Mouse (Mus musculus): ENCODE data around the gene Krtap3-2. TPM values are rescaled to one million over a fixed set of nuclear protein-coding genes. Genes with fewer than 3 reads are reported as not detected.
"Not testable (repeated sequence)": the region's sequence is repeated elsewhere in the genome, so short reads cannot be mapped to it uniquely, and the experiment has no call there.

Gene Krtap3-2
- polyA plus RNA-seq (2015; fragmentation: Nextera tagmentation; extraction: Ambion mirVana) = not detected in 2 replicates

GRCm38 (mm10) chr11:99556753-99557152 lies at the start of gene Krtap3-2:
Gene Krtap3-2, minus strand, starts transcription at chr11:99556853.
- no peak within 1 kb of the TSS for H3K9ac ChIP-seq (ENCODE audit: low read depth, low read length)
- H3K4me3 ChIP-seq (ENCODE audit: low read depth, low read length) = no peak within 1 kb of the TSS
- no peak for ATAC-seq
- H3K36me3 ChIP-seq (ENCODE audit: control insufficient read depth, insufficient read depth, low read length) = no peaks in the 10 kb centered on the region
- WGBS = 92% methylated on average over 2 of the region's 2 CpGs
- no peaks in the 10 kb centered on the region for H3K27me3 ChIP-seq (ENCODE audit: control insufficient read depth, insufficient read depth, low read depth, low read length)
- H3K9me3 ChIP-seq (replicated peaks; ENCODE audit: control insufficient read depth, low read length, poor library complexity, severe bottlenecking) = no peaks in the 10 kb centered on the region
- no peaks in the 10 kb centered on the region for H3K4me1 ChIP-seq (ENCODE audit: control insufficient read depth, insufficient read depth, low read length)
- no peak within 1 kb of the TSS for H3K4me2 ChIP-seq (ENCODE audit: low read length)
- H3K27ac ChIP-seq (ENCODE audit: low read length) = no peak within 1 kb of the TSS

- 85% methylated on average over 1 of the region's 1 CpGs for WGBS
- ATAC-seq; H3K9ac ChIP-seq (ENCODE audit: low read depth, low read length); H3K4me2 ChIP-seq (ENCODE audit: low read length); H3K36me3 ChIP-seq (ENCODE audit: control insufficient read depth, insufficient read depth, low read length); H3K4me3 ChIP-seq (ENCODE audit: low read depth, low read length); H3K9me3 ChIP-seq (replicated peaks; ENCODE audit: control insufficient read depth, low read length, poor library complexity, severe bottlenecking); H3K27me3 ChIP-seq (ENCODE audit: control insufficient read depth, insufficient read depth, low read depth, low read length); H3K4me1 ChIP-seq (ENCODE audit: control insufficient read depth, insufficient read depth, low read length); H3K27ac ChIP-seq (ENCODE audit: low read length): not testable (repeated sequence)
Measured at GRCm38 (mm10) chr11:99603208-99603607, 46.6 kb upstream of the Krtap3-2 start, which contains the start of gene Gm11938. Gene Gm11938, minus strand, starts transcription at chr11:99603308.

GRCm38 (mm10) chr11:99597742-99598141 lies 41.1 kb upstream of the Krtap3-2 start, which contains the start of gene Krtap9-3:
Gene Krtap9-3, minus strand, starts transcription at chr11:99598105.
- not testable (repeated sequence) for H3K4me1 ChIP-seq (ENCODE audit: control insufficient read depth, insufficient read depth, low read length); H3K9ac ChIP-seq (ENCODE audit: low read depth, low read length); H3K9me3 ChIP-seq (replicated peaks; ENCODE audit: control insufficient read depth, low read length, poor library complexity, severe bottlenecking); H3K4me3 ChIP-seq (ENCODE audit: low read depth, low read length); H3K27me3 ChIP-seq (ENCODE audit: control insufficient read depth, insufficient read depth, low read depth, low read length); H3K36me3 ChIP-seq (ENCODE audit: control insufficient read depth, insufficient read depth, low read length); H3K4me2 ChIP-seq (ENCODE audit: low read length); H3K27ac ChIP-seq (ENCODE audit: low read length); ATAC-seq
- WGBS = 76% methylated on average over 6 of the region's 6 CpGs

- WGBS = 92% methylated on average over 6 of the region's 6 CpGs
- Histone ChIP-seq H3K4me3 (ENCODE audit: low read depth, low read length) (no peak within 1 kb of the TSS), H3K27ac (ENCODE audit: low read length) (no peak within 1 kb of the TSS), H3K9me3 (replicated peaks; ENCODE audit: control insufficient read depth, low read length, poor library complexity, severe bottlenecking) (no peaks in the 10 kb centered on the region), H3K4me2 (ENCODE audit: low read length) (no peak within 1 kb of the TSS), H3K9ac (ENCODE audit: low read depth, low read length) (no peak within 1 kb of the TSS), H3K27me3 (ENCODE audit: control insufficient read depth, insufficient read depth, low read depth, low read length) (no peaks in the 10 kb centered on the region), H3K36me3 (ENCODE audit: control insufficient read depth, insufficient read depth, low read length) (no peaks in the 10 kb centered on the region), H3K4me1 (ENCODE audit: control insufficient read depth, insufficient read depth, low read length) (no peaks in the 10 kb centered on the region)
- ATAC-seq = no peak
Measured at GRCm38 (mm10) chr11:99590981-99591380, 34.3 kb upstream of the Krtap3-2 start, which contains the start of gene Krtap1-3. Gene Krtap1-3, minus strand, starts transcription at chr11:99591339.

- Histone ChIP-seq H3K4me1 (ENCODE audit: control insufficient read depth, insufficient read depth, low read length) (no peaks in the 10 kb centered on the region), H3K9me3 (replicated peaks; ENCODE audit: control insufficient read depth, low read length, poor library complexity, severe bottlenecking) (no peaks in the 10 kb centered on the region), H3K27ac (ENCODE audit: low read length) (no peak overlapping the region), H3K36me3 (ENCODE audit: control insufficient read depth, insufficient read depth, low read length) (no peaks in the 10 kb centered on the region), H3K4me3 (ENCODE audit: low read depth, low read length) (no peak overlapping the region), H3K27me3 (ENCODE audit: control insufficient read depth, insufficient read depth, low read depth, low read length) (no peaks in the 10 kb centered on the region), H3K4me2 (ENCODE audit: low read length) (no peak overlapping the region), H3K9ac (ENCODE audit: low read depth, low read length) (no peak overlapping the region)
- no peak for ATAC-seq
- 90% methylated on average over 7 of the region's 7 CpGs for WGBS
Measured at GRCm38 (mm10) chr11:99585096-99585495, 28.4 kb upstream of the Krtap3-2 start.

- Histone ChIP-seq H3K9ac (ENCODE audit: low read depth, low read length) (no peak within 1 kb of the TSS), H3K36me3 (ENCODE audit: control insufficient read depth, insufficient read depth, low read length) (no peaks in the 10 kb centered on the region), H3K4me1 (ENCODE audit: control insufficient read depth, insufficient read depth, low read length) (no peaks in the 10 kb centered on the region), H3K27ac (ENCODE audit: low read length) (no peak within 1 kb of the TSS), H3K4me3 (ENCODE audit: low read depth, low read length) (no peak within 1 kb of the TSS), H3K4me2 (ENCODE audit: low read length) (no peak within 1 kb of the TSS), H3K27me3 (ENCODE audit: control insufficient read depth, insufficient read depth, low read depth, low read length) (no peaks in the 10 kb centered on the region), H3K9me3 (replicated peaks; ENCODE audit: control insufficient read depth, low read length, poor library complexity, severe bottlenecking) (no peaks in the 10 kb centered on the region)
- ATAC-seq = no peak
- 82% methylated on average over 5 of the region's 5 CpGs for WGBS
Measured at GRCm38 (mm10) chr11:99583245-99583704, 26.6 kb upstream of the Krtap3-2 start, which contains the start of gene Krtap1-4. Gene Krtap1-4, minus strand, starts transcription at chr11:99583654.

GRCm38 (mm10) chr11:99581564-99581963 lies 24.9 kb upstream of the Krtap3-2 start:
- H3K9me3 ChIP-seq (replicated peaks; ENCODE audit: control insufficient read depth, low read length, poor library complexity, severe bottlenecking) = no peaks in the 10 kb centered on the region
- no peaks in the 10 kb centered on the region for H3K27me3 ChIP-seq (ENCODE audit: control insufficient read depth, insufficient read depth, low read depth, low read length)
- no peak overlapping the region for H3K4me2 ChIP-seq (ENCODE audit: low read length)
- no peaks in the 10 kb centered on the region for H3K4me1 ChIP-seq (ENCODE audit: control insufficient read depth, insufficient read depth, low read length)
- 85% methylated on average over 6 of the region's 6 CpGs for WGBS
- no peak for ATAC-seq
- no peaks in the 10 kb centered on the region for H3K36me3 ChIP-seq (ENCODE audit: control insufficient read depth, insufficient read depth, low read length)
- H3K9ac ChIP-seq (ENCODE audit: low read depth, low read length) = no peak overlapping the region
- H3K27ac ChIP-seq (ENCODE audit: low read length) = no peak overlapping the region
- no peak overlapping the region for H3K4me3 ChIP-seq (ENCODE audit: low read depth, low read length)

GRCm38 (mm10) chr11:99581051-99581450 lies 24.4 kb upstream of the Krtap3-2 start:
- Histone ChIP-seq H3K4me2 (ENCODE audit: low read length) (no peak overlapping the region), H3K9me3 (replicated peaks; ENCODE audit: control insufficient read depth, low read length, poor library complexity, severe bottlenecking) (no peaks in the 10 kb centered on the region), H3K4me3 (ENCODE audit: low read depth, low read length) (no peak overlapping the region), H3K4me1 (ENCODE audit: control insufficient read depth, insufficient read depth, low read length) (no peaks in the 10 kb centered on the region), H3K9ac (ENCODE audit: low read depth, low read length) (no peak overlapping the region), H3K27me3 (ENCODE audit: control insufficient read depth, insufficient read depth, low read depth, low read length) (no peaks in the 10 kb centered on the region), H3K27ac (ENCODE audit: low read length) (no peak overlapping the region), H3K36me3 (ENCODE audit: control insufficient read depth, insufficient read depth, low read length) (no peaks in the 10 kb centered on the region)
- ATAC-seq = no peak
- 95% methylated on average over 5 of the region's 5 CpGs for WGBS

- Histone ChIP-seq H3K27me3 (ENCODE audit: control insufficient read depth, insufficient read depth, low read depth, low read length) (no peaks in the 10 kb centered on the region), H3K9ac (ENCODE audit: low read depth, low read length) (no peak within 1 kb of the TSS), H3K27ac (ENCODE audit: low read length) (no peak within 1 kb of the TSS), H3K9me3 (replicated peaks; ENCODE audit: control insufficient read depth, low read length, poor library complexity, severe bottlenecking) (no peaks in the 10 kb centered on the region), H3K36me3 (ENCODE audit: control insufficient read depth, insufficient read depth, low read length) (no peaks in the 10 kb centered on the region), H3K4me2 (ENCODE audit: low read length) (no peak within 1 kb of the TSS), H3K4me1 (ENCODE audit: control insufficient read depth, insufficient read depth, low read length) (no peaks in the 10 kb centered on the region), H3K4me3 (ENCODE audit: low read depth, low read length) (no peak within 1 kb of the TSS)
- ATAC-seq = no peak
- 85% methylated on average over 6 of the region's 6 CpGs for WGBS
Measured at GRCm38 (mm10) chr11:99580636-99581035, 24.0 kb upstream of the Krtap3-2 start, which contains the start of gene Krtap1-5. Gene Krtap1-5, minus strand, starts transcription at chr11:99581016.
